Mouse (Mus musculus) right cerebral cortex, postnatal 36 days (tissue): ENCODE data around the gene Ttc21b.
A peak's percentile ranks its signal among the peaks of the same experiment; 100 is the strongest.
"Not testable (repeated sequence)": the region's sequence is repeated elsewhere in the genome, so short reads cannot be mapped to it uniquely, and the experiment has no call there.

Experiments
- DNase-seq, 2 experiments: peaks; one replicate each; pipeline ENCODE4 v3.0.0; 2022; ENCODE audit warnings: low spot score in 2 of 2, mixed read lengths in 1 of 2

The Ttc21b gene

DNA sequence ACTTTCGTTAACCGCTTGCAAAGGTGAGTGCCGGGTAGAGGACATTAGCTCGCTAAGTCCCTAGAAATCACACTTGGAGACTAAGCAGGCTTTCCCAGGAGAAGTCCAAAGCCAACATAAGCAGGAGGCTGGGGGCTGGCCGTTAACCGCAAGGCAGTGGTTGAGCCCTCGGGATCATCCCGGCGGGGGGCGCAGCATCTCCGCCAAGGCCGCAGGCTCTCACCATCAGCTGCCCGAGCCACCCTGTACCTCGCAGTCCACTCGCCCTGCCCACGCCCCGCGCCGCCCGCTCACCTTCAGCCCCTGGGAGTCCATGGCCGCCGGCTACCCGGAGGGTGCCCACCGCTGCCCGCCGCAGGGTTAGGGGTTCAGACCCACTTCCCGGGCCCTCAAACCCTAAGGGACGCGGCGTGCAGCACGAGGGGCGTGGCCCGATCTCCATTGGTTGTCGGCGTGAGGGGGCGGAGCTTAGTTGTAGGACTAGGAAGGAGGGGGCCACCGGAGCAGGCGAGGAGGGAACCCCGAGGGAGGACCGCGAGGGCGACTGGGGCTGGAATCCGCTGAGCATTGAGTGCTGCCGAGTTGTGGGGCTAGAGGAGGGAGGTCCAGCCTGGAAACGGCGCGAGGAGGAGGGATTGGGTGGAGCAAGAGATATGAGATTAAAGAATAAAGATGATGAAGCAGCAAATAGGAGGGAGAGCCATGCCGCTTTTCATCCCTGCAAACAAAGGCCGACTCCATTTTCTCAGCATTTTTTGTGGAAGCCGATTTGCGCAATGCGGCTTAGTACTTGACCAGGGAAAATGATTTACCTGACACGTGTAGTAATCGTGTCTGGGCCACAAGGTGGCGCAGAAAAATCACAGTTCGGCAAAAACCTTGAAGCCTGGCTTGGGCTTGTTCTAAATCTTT, at the start of gene Ttc21b:
Gene Ttc21b, minus strand, starts transcription at position 398 of the 912 bp plus-strand sequence.
- DNase-seq, result peak; percentile 95 to 96

DNA sequence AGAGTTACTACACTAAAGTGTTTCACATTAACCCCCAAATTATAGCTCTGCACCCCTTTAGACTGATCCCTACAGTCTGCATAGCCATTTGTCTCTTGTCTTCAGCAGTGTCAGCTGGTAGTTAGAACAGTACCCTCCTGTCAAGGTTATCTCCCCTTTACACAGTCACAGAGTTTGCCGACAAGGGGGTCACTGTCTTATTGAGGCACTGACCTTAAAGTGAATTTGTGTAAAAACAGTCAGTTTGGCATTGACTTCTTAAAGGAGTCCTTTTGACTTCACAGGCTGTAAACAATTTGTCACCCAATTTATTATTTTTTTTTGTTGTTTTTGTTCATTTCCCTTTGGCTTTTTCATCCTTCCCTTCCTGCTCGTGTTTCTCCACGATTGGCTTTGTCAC, 16.1 kb upstream of the Ttc21b start:
- DNase-seq, result no peak

DNA sequence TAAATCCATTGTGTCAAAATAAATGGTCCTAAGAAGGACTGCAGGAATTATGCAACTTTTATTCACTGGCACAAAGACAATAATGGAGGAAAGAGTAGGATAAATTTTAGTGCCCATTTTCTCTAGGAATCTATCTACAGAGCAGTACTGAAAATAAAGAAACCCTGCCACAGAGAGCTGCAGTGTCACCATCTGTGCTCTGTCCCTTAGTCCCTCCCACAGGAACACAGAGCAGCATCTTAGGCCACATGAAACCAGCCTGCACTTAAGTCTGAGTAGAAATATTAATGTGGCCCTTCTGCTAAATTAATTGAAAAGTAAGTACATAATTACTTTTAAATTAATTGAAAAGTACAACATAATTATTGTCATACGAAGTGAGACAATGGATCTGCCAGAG, 12.4 kb downstream of the Ttc21b start:
- no peak for DNase-seq

DNA sequence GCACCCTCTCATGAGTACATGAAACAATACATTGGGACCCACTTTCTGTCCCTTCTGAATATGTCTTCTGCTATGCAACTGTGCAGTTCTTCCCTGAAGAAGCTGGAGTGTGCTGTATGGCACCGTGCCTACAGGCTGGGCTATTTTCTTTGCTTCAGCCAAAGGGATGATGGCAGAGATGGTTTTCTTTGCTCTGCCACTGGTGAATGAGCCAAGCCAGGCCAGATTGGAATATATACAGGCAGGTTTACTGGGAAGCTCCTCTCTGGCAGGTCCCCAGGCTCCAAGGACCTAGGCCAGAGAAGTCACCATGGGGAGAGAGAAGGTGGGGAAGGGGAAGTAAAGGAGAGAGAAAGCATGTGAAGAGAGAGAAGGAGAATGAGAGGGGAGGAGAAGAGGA, 16.1 kb downstream of the Ttc21b start:
- no peak for DNase-seq

DNA sequence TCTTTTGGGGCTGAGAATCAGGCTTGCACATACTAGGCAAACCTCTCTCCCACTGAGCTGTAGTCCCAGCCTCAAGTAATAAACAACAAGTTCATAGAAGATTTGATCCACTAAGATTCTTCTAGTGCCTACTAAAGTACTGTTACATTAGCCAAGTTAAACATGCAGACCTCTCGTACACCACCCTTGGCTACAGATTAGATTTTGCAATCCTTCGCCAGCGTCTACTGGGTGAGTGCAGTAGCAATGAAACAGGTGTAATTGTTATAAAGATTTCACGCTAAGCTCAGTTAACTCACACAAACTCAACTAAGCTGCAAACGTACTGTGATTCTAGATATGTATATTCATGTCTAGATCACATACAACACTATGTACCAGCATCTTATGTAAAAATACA, 17.5 kb downstream of the Ttc21b start:
- DNase-seq, result no peak

DNA sequence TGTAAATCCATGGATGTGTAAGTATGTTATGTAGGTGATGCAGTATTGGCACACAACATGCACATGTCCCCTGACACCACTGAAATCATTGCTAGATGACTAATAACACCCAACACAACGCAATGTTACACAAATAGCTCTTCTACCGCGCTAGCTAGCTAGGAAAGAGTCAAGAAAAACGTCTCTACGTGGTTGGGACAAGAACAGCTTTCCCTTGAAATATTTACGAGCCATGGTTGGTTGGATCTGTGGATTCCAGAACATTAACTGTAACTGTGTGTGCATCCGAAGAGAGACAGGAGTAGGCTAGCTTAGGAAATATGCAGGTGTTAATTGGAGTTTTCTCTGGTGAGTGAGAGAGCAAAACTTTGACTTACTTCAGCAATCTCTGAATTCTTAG, 35.5 kb downstream of the Ttc21b start:
- DNase-seq, result no peak

DNA sequence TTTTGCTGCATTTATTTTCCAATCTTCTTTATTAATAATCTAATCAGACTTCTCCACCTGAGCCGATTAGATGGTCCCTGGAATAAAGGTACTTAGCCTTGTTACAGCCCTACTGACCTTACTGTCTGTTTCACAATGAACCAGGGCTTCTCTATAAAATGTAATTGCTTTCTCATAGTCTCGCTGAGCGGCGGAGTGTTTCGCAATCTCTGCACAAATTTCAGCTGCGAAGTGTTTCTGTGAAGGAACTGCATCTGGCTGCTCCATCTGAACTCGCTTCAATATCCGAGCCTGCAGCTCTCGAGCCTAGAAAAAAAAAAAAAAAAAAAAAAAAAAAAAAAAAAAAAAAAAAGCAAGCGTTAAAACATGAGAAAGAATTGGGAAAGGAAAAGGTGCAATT, 46.5 kb downstream of the Ttc21b start:
- DNase-seq, result no peak

DNA sequence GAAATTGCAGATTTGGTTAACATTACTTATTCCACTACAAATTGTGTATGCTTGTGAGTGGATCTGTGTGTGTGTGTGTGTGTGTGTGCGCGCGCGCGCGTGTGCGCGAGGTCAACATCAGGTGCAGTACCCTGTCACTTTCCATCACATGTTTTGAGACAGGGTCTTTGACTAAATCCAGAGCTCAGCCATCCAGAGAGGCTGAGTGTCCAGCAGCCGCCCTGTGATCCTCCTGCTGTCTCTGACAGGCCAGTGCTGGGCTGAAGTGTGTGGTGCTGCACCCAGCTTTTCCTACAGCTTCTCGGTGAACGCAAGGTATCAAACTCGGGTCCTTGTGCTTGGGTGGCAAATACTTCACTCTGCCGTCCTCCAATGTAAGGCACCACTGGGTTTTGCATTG, 47.1 kb downstream of the Ttc21b start:
- DNase-seq, result no peak

DNA sequence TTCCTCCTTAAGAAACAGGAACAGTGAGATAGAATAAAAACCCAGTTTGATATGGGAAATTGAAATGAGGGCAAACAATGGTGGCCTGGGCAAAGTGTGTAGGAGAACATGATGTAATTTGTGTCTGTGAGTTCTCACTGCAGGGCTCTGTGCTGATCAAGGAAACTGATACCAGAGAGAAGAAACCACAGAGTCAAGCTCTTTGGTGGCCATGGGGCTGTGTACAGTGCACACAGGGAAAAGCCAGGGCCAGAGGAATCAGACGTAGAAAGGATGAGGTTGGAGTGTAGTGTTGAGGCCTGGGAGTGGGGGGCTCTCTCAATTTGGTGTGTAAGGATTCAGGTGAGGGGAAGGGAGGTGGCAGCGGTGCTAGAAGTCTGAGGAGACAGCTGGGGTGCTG, 49.6 kb downstream of the Ttc21b start:
- no peak for DNase-seq

DNA sequence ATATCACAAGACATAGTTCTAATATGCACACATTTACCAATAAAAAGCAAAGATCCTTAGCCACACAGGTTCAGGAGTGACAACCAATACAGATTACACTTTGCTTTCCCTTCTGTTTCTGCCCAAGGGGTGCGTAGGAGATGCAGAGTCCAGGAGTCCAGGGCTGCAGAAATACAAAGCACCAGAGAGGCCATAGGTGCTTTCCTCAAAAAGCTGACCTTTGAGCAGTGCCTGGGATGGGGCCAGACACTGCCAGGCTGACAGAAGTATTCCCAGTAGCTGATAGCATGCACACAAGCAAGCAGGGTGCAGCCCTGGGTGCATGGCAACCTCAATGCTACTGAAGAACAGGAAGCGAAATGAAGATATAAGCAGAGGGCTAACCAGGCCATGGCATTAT, 52.2 kb downstream of the Ttc21b start:
- no peak for DNase-seq

DNA sequence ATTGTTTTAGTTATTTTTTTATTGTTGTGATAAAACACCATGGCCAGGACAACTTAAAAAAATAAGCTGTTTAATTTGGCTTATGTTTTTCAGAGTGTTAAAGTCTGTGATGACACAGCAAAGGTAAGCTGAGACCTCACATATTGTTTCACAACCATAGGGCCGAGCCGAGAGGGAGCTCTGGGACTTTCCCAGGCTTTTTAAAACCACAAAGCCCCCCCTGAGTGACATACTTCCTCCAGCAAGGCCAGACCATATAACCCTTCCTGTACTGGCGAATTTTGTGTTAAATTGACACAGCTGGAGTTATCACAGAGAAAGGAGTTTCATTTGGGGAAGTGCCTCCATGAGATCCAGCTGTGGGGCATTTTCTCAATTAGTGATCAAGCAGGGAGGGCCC, 56.2 kb downstream of the Ttc21b start:
- no peak for DNase-seq

DNA sequence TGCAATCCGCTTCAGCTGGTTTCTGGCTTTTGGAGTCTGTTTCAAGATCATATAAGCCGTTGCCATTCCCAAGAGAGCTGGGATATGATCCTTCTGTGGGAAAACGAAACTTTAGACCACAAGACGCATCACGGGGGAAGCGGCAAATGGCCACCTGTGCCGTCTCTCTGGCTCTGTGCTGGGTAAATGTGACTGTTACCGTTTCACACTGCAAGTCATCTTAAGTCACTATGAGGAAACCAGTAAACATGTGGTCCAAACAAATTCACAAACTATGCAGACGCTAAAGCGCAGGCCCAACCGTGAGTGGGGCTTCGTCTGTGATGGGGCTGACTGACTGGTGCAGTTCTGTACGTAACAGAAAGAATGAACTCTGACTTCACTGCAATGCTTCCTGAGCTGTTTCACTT, 64.7 kb downstream of the Ttc21b start:
- no peak for DNase-seq

DNA sequence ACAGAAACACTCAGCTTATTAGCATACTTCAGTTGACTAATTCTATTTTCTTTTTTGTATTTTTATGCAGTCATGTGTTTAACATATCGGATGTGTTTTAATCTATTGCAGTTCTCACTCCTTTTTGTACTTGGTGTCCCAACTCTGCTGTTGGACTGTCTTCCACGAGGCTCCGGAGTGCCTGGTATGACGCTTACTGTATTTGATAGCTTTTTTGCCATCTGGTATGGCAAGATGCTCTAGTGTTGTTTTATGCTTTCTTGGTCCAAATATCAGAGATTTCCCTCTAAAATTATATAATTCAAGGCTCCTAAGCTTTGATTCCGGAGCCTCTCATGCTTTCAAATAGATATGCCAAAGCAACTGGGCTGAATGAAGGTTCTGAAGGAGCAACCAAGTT, 66.3 kb downstream of the Ttc21b start:
- DNase-seq, result no peak

DNA sequence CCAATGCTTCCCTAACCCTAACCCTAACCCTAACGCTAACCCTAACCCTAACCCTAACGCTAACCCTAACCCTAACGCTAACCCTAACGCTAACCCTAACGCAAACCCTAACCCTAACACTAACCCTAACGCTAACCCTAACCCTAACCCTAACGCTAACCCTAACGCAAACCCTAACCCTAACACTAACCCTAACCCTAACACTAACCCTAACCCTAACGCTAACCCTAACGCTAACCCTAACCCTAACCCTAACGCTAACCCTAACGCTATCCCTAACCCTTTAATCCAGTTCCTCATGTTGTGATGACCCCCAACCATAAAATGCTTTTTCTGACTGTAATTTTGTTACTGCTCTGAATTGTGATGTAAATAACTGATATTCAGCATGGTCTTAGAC, 67.2 kb downstream of the Ttc21b start:
- not testable (repeated sequence) for DNase-seq

DNA sequence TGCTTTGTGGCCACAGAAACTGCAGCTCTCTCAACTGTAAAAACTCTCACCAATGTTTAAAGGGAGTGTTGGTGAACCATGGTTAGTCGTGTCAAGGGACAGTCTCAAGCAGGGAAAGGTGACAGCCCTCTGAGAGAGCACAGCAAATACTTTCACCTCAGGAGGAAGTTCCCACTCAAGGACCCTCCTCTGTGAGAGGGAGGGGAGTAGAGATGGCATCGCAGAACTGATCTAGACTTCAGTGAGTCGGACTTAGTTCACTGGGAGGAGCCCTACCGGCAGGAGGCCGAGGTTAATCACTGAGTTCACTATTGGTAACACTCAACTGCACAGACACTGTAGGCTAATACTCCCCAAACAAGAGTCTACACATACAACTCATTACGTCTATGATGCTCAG, 68.9 kb downstream of the Ttc21b start:
- DNase-seq, result no peak

DNA sequence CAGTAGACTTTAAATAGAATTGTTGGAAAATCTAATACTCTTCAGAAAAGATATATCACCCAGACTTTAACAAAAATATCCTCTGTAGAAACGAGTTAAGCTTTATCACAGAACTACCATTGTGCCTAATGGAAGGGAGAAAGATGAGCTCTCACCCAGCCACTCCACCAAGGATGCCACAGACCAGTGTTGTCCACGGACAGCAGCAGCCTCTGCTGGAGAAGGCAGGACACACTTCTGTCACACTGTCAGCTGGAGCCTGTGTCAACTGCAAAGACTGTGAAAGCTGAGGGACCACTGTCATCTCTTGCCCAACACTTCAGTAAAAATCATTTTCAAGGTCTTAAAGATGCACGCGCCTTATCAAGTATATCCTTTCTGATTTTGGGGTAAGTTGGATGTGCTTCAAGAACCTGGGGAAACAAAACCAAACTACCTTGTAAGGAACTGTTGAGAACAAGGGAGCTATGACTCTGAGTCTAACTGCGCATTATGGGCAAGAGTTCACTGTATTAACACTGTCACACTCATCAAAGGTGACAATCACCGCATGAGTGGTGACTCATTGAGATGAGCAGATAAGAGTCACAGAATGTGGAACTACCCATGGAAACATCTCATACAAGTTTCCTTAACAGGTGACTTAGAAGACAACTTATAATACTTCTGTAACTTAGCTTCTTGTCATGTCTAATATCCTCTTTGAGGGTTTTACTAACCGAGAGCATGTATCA, 71.8 kb downstream of the Ttc21b start:
- DNase-seq, result no peak

DNA sequence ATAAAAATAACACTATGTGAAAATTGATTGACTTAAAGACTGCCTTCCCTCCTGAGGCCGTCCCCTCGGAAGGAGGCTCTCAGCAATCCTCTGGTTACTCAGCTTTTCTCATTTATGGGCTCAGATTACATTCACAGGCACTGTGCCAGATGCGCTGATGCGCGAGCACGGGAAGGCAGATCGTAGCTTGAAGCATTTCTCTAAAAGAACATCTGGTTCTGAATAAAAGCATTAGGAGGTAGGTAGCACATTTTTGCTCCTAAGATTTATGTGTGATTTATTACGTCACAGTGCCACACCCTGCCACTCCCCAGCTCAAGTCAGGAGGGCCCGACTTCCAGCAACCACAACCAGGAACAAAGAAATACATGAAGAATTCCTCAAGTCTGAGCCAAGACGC, 76.1 kb downstream of the Ttc21b start:
- peak in 1 of 2 experiments; percentile 43 for DNase-seq

DNA sequence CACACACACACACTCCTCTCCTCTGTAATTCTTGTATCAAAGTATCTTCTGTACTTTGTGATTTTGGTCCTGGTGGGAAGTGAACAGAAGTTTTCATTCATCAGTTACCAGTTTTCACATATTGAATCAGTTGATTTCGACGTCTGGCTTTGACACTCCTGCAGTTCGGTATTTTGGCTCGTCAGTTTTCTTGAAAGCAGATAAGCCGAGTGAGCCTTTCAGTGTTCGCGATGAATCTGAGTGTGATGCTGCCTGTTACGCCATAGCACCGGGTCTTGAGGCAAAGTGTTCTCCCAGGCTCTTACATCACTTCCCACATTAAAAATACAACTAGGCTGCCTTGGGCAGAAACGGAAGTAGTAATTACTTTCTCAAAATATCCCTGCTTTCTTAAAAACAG, 76.6 kb downstream of the Ttc21b start:
- DNase-seq, result no peak

DNA sequence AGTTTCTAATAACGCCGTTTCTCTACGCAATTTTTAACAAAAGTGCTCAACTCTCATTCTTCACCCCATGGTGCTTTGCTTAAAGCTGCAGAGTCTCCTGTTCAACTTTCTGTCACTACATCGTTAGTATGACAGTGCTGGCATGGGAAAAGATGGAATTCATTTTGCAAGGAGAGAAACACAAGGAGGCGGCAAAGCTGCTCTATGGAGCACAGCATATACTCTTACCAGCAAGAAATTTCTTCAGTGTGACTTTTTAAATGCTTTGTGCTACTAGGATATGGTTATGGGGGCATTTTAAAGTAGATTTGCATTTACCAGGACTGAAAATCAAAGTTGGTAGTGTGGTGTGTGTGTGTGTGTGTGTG, 77.6 kb downstream of the Ttc21b start:
- DNase-seq, result no peak

DNA sequence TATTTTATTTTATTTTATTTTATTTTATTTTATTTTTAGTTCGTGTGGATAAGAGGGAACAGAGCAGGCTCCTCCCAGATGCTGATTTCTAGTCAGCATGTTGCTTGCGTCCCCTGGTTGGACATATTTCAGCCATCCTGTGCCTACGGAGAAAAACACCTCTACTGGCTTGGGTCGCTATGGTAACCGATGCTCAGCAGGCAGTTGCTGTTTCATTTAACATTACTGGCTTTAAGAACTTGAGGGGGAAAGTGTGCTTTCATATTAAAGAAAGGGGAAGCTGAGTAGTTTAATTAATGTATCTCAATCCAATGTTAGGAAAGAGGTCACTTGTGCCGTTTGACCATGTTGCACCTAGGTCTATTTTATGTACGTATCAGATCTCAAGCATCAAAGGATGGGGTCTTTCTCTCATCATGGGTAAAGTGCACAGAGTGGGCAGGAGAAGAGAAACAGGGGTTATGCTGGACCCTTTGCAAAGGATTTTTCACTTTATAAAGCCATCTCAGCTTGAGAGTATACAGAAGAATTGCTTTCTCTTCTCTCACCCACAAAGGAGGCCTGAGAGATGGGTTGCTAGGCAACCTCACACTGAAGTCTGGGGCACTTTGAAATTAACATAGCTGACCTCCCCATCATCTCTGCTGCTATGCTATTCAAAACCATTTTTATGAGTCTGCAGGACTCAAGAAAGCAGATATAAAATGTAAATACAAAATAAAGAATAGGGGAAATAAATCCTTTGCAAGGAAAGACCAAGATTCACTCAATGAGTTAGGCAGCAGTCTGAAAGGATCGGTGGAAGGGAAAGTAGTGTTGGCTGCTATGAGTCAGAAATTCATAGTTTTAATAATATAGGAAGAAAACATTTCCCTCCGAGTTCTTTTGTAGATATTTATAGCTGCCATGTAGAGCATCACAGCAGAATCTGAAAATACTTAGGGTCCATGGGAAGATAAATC, 78.2 kb downstream of the Ttc21b start:
- peak in 1 of 2 experiments; percentile 48 for DNase-seq

DNA sequence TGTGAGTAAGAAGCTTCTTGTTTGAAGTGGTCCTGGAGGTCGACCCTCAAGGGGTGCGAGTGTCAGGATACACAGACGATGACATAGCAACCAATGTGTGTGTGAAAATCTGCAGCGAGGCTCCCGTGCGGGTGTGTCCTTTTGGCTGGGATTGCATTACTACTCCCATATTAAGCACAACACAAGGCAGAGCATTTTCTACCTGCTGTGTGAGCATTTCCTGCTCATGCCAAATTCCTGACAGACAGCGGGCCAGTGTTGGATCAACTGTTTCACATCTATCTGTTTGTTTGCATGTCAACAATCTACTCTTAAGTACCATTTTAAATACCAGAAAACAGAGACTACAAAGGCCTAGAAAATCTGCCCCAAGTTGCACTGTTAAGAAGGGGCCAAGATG, 79.4 kb downstream of the Ttc21b start:
- DNase-seq, result no peak

DNA sequence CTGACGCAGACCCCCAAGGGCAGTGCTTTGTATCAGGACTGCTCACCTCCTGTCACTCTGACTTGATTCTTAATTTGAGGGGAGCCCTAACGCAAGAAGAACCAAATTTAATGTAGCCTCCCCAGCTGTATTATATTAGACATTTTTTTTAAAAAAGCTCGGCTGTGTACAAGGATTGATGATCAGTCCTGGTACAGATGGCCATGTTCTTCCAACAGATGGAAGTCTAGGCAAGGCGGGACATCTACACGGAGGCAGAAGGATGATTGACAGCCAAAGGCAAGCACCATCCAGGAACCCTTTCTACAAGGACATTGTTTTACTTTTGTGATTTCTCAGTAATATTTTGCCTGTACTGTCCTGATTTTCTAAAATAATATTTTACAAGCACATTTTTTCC, 83.3 kb downstream of the Ttc21b start:
- DNase-seq, result no peak
